Mouse (Mus musculus) forebrain, embryonic 13.5 days (tissue): Measurements from ENCODE around the gene Cdk2. TPM values are rescaled to one million over a fixed set of nuclear protein-coding genes. Genes with fewer than 3 reads are reported as not detected.

Experiments
- ATAC-seq: fragments of 200-750 bp; cut with Nextera tagmentation; 2 replicates; pipeline ENCODE4 v1.8.0; 2017
- H3K27ac ChIP-seq: fragments of 300-500 bp; sonication (generic); 2 replicates; pipeline ENCODE4 v1.5.1; 2015; ENCODE audit warnings: inconsistent platforms, mild to moderate bottlenecking, moderate library complexity
- H3K27me3 ChIP-seq: fragments of 300-500 bp; sonication (generic); 2 replicates; pipeline ENCODE4 v1.6.1; 2015; ENCODE audit warnings: mild to moderate bottlenecking, inconsistent platforms
- H3K36me3 ChIP-seq: fragments of 300-500 bp; sonication (generic); 2 replicates; pipeline ENCODE4 v1.6.1; 2015; ENCODE audit warnings: mild to moderate bottlenecking, inconsistent platforms; ENCODE audit not compliant: poor library complexity, severe bottlenecking
- H3K4me1 ChIP-seq: fragments of 300-500 bp; sonication (generic); 2 replicates; pipeline ENCODE4 v1.6.1; 2015; ENCODE audit warnings: inconsistent platforms
- H3K4me2 ChIP-seq: fragments of 300-500 bp; sonication (generic); 2 replicates; pipeline ENCODE4 v1.6.1; 2015; ENCODE audit warnings: inconsistent platforms, mild to moderate bottlenecking, moderate library complexity
- H3K4me3 ChIP-seq: fragments of 300-500 bp; sonication (generic); 2 replicates; pipeline ENCODE4 v1.5.1; 2015; ENCODE audit warnings: mild to moderate bottlenecking, inconsistent platforms
- H3K9ac ChIP-seq: fragments of 300-500 bp; sonication (generic); 2 replicates; pipeline ENCODE4 v1.6.1; 2015; ENCODE audit warnings: mild to moderate bottlenecking, inconsistent platforms
- H3K9me3 ChIP-seq: fragments of 300-500 bp; sonication (generic); replicated peaks from 2 replicates; pipeline ENCODE4 v1.6.1; 2016; ENCODE audit warnings: inconsistent platforms
- WGBS: fragments of 180-500 bp; shearing (Covaris S2); methylation state at CpG from one replicate; pipeline ENCODE4 v1.1.7; 2015; 5-methylcytosine and 5-hydroxymethylcytosine counted together
- polyA plus RNA-seq: library from polyadenylated mRNA; unstranded; fragments of >200 nt; fragmentation: Nextera tagmentation; extraction: Ambion mirVana; gene quantifications from 2 replicates; pipeline ENCODE4 v1.2.1, GENCODE M21; 2015

Gene Cdk2
- polyA plus RNA-seq, result 69.9 and 73.7 TPM in 2 replicates

- Histone ChIP-seq H3K4me1 (peaks cover 16% of the 10 kb centered on the region), H3K36me3 (peaks cover 30% of the 10 kb centered on the region), H3K9me3 (no peaks in the 10 kb centered on the region), H3K4me3 (peak within 1 kb of the TSS; percentile 79), H3K27me3 (peaks cover 3% of the 10 kb centered on the region; the same call in 1 of the 2 replicates), H3K4me2 (peak within 1 kb of the TSS; percentile 85), H3K27ac (peak within 1 kb of the TSS; percentile 80), H3K9ac (peak within 1 kb of the TSS; percentile 73)
- 0% methylated on average over 59 of the region's 62 CpGs for WGBS
- ATAC-seq, result peak; percentile 94
These were observed at the start of gene Cdk2 for GRCm38 (mm10) chr10:128704491-128705316. TSS of gene Cdk2 (minus strand) at chr10:128705031.

GRCm38 (mm10) chr10:128748252-128748864, 43.5 kb upstream of the Cdk2 start:
- H3K27ac ChIP-seq, result peak overlapping the region; percentile 93
- H3K4me2 ChIP-seq, result peak overlapping the region; percentile 86
- H3K9me3 ChIP-seq, result no peaks in the 10 kb centered on the region
- H3K9ac ChIP-seq, result peak overlapping the region; percentile 85
- peaks cover 36% of the 10 kb centered on the region for H3K4me1 ChIP-seq
- peaks cover 31% of the 10 kb centered on the region for H3K27me3 ChIP-seq
- 0% methylated on average over 37 of the region's 37 CpGs for WGBS
- H3K4me3 ChIP-seq, result peak overlapping the region; percentile 75
- H3K36me3 ChIP-seq, result peaks cover 7% of the 10 kb centered on the region
- peak; percentile 95 for ATAC-seq

- peaks cover 3% of the 10 kb centered on the region for H3K36me3 ChIP-seq
- H3K4me1 ChIP-seq, result peaks cover 41% of the 10 kb centered on the region
- H3K27me3 ChIP-seq, result peaks cover 37% of the 10 kb centered on the region
- H3K4me2 ChIP-seq, result peak within 1 kb of the TSS; percentile 86
- under 1% methylated on average over 36 of the region's 36 CpGs for WGBS
- peak within 1 kb of the TSS; percentile 93 for H3K27ac ChIP-seq
- H3K9ac ChIP-seq, result peak within 1 kb of the TSS; percentile 85
- H3K4me3 ChIP-seq, result peak within 1 kb of the TSS; percentile 75
- ATAC-seq, result peak; percentile 68
- no peaks in the 10 kb centered on the region for H3K9me3 ChIP-seq
These were observed 42.9 kb upstream of the Cdk2 start, which contains the start of gene Pym1 for GRCm38 (mm10) chr10:128747646-128748251. TSS of gene Pym1 (plus strand) at chr10:128747889.

GRCm38 (mm10) chr10:128746972-128747645, 42.3 kb upstream of the Cdk2 start:
- H3K4me3 ChIP-seq, result peak overlapping the region; percentile 75
- 35% methylated on average over 9 of the region's 9 CpGs for WGBS
- no peaks in the 10 kb centered on the region for H3K36me3 ChIP-seq
- H3K4me2 ChIP-seq, result peak overlapping the region; percentile 86
- peak overlapping the region; percentile 93 for H3K27ac ChIP-seq
- ATAC-seq, result no peak
- H3K4me1 ChIP-seq, result peaks cover 41% of the 10 kb centered on the region
- H3K9me3 ChIP-seq, result no peaks in the 10 kb centered on the region
- peak overlapping the region; percentile 85 for H3K9ac ChIP-seq
- H3K27me3 ChIP-seq, result peaks cover 43% of the 10 kb centered on the region

GRCm38 (mm10) chr10:128745946-128746613, 41.2 kb upstream of the Cdk2 start:
- no peaks in the 10 kb centered on the region for H3K9me3 ChIP-seq
- no peak overlapping the region for H3K9ac ChIP-seq
- 95% methylated on average over 10 of the region's 10 CpGs for WGBS
- no peak for ATAC-seq
- H3K4me3 ChIP-seq, result no peak overlapping the region
- H3K4me2 ChIP-seq, result no peak overlapping the region
- H3K36me3 ChIP-seq, result no peaks in the 10 kb centered on the region
- peaks cover 41% of the 10 kb centered on the region for H3K4me1 ChIP-seq
- peaks cover 54% of the 10 kb centered on the region for H3K27me3 ChIP-seq
- H3K27ac ChIP-seq, result no peak overlapping the region

- Histone ChIP-seq H3K4me2 (peak within 1 kb of the TSS; percentile 92), H3K4me3 (peak within 1 kb of the TSS; percentile 56), H3K36me3 (no peaks in the 10 kb centered on the region), H3K4me1 (peaks cover 36% of the 10 kb centered on the region), H3K27ac (no peak within 1 kb of the TSS), H3K27me3 (peaks cover 57% of the 10 kb centered on the region), H3K9me3 (no peaks in the 10 kb centered on the region), H3K9ac (peak within 1 kb of the TSS; percentile 78)
- ATAC-seq, result no peak
- 19% methylated on average over 18 of the region's 18 CpGs for WGBS
These were observed 40.1 kb upstream of the Cdk2 start, which contains the start of gene Dgka for GRCm38 (mm10) chr10:128744680-128745601. TSS of gene Dgka (minus strand) at chr10:128744855.

GRCm38 (mm10) chr10:128744211-128744610, 39.4 kb upstream of the Cdk2 start:
- peak overlapping the region; percentile 56 for H3K4me3 ChIP-seq
- peaks cover 29% of the 10 kb centered on the region for H3K4me1 ChIP-seq
- H3K4me2 ChIP-seq, result peak overlapping the region; percentile 92
- H3K9ac ChIP-seq, result peak overlapping the region; percentile 78
- no peaks in the 10 kb centered on the region for H3K9me3 ChIP-seq
- no peak overlapping the region for H3K27ac ChIP-seq
- no peaks in the 10 kb centered on the region for H3K36me3 ChIP-seq
- ATAC-seq, result no peak
- 16% methylated on average over 8 of the region's 8 CpGs for WGBS
- peaks cover 57% of the 10 kb centered on the region for H3K27me3 ChIP-seq

GRCm38 (mm10) chr10:128743791-128744191, 39.0 kb upstream of the Cdk2 start:
- Histone ChIP-seq H3K4me3 (peak overlapping the region; percentile 56), H3K27ac (no peak overlapping the region)
- ATAC-seq, result no peak

GRCm38 (mm10) chr10:128743235-128743634, 38.4 kb upstream of the Cdk2 start:
- H3K9ac ChIP-seq, result peak overlapping the region; percentile 78
- H3K4me3 ChIP-seq, result peak overlapping the region; percentile 56
- H3K27me3 ChIP-seq, result peaks cover 57% of the 10 kb centered on the region
- WGBS, result 6% methylated on average over 7 of the region's 7 CpGs
- H3K36me3 ChIP-seq, result no peaks in the 10 kb centered on the region
- no peak overlapping the region for H3K27ac ChIP-seq
- H3K4me2 ChIP-seq, result peak overlapping the region; percentile 92
- ATAC-seq, result no peak
- H3K9me3 ChIP-seq, result no peaks in the 10 kb centered on the region
- H3K4me1 ChIP-seq, result peaks cover 24% of the 10 kb centered on the region

More at GRCm38 (mm10) chr10:128743791-128744191, 39.0 kb upstream of the Cdk2 start:
- H3K9me3 ChIP-seq, result no peaks in the 10 kb centered on the region
- no peaks in the 10 kb centered on the region for H3K36me3 ChIP-seq
- peaks cover 57% of the 10 kb centered on the region for H3K27me3 ChIP-seq
- peaks cover 24% of the 10 kb centered on the region for H3K4me1 ChIP-seq
- H3K9ac ChIP-seq, result peak overlapping the region; percentile 78
- under 1% methylated on average over 34 of the region's 37 CpGs for WGBS
- H3K4me2 ChIP-seq, result peak overlapping the region; percentile 92

- Histone ChIP-seq H3K4me1 (peaks cover 23% of the 10 kb centered on the region), H3K27me3 (peaks cover 57% of the 10 kb centered on the region), H3K27ac (no peak overlapping the region), H3K9ac (no peak overlapping the region), H3K4me3 (no peak overlapping the region), H3K9me3 (no peaks in the 10 kb centered on the region), H3K36me3 (no peaks in the 10 kb centered on the region), H3K4me2 (no peak overlapping the region)
- no peak for ATAC-seq
- 49% methylated on average over 4 of the region's 4 CpGs for WGBS
These were observed 37.8 kb upstream of the Cdk2 start for GRCm38 (mm10) chr10:128742616-128743015.
